Mouse (Mus musculus) ovary, adult 18-20 months (tissue): ENCODE results near the gene Nop2.

ENCODE experiments used
- DNase-seq: peaks from one replicate; pipeline ENCODE4 v3.0.0; 2022; ENCODE audit warnings: low spot score, mixed read lengths

Nop2 gene

GRCm38 (mm10) chr6:125131302-125132156, at the start of gene Nop2:
Nop2 (plus strand) TSS chr6:125131909.
- peak; percentile 80 for DNase-seq

GRCm38 (mm10) chr6:125082801-125083386, 48.8 kb upstream of the Nop2 start:
- DNase-seq, result no peak

- peak; percentile 46 for DNase-seq
These were observed 47.3 kb upstream of the Nop2 start for GRCm38 (mm10) chr6:125084424-125084823.

- DNase-seq, result no peak
These were observed 43.8 kb upstream of the Nop2 start for GRCm38 (mm10) chr6:125087937-125088336.

- DNase-seq, result peak; percentile 84
These were observed 43.0 kb upstream of the Nop2 start for GRCm38 (mm10) chr6:125088561-125089321.

- peak; percentile 85 for DNase-seq
These were observed 42.0 kb upstream of the Nop2 start for GRCm38 (mm10) chr6:125089521-125090321.

GRCm38 (mm10) chr6:125090341-125091085, 41.2 kb upstream of the Nop2 start:
- no peak for DNase-seq

- no peak for DNase-seq
These were observed 39.3 kb upstream of the Nop2 start for GRCm38 (mm10) chr6:125092372-125092771.

GRCm38 (mm10) chr6:125094843-125095242, 36.9 kb upstream of the Nop2 start:
- DNase-seq, result no peak

- peak; percentile 90 for DNase-seq
These were observed 36.1 kb upstream of the Nop2 start, which contains the start of gene Chd4 for GRCm38 (mm10) chr6:125095391-125096278. Chd4 (plus strand) TSS chr6:125095981.

- DNase-seq, result no peak
These were observed 35.5 kb upstream of the Nop2 start for GRCm38 (mm10) chr6:125096279-125096596.

GRCm38 (mm10) chr6:125096597-125097345, 34.9 kb upstream of the Nop2 start:
- peak; percentile 54 for DNase-seq

- no peak for DNase-seq
These were observed 34.4 kb upstream of the Nop2 start for GRCm38 (mm10) chr6:125097346-125097689.

GRCm38 (mm10) chr6:125097951-125098350, 33.8 kb upstream of the Nop2 start:
- DNase-seq, result no peak

GRCm38 (mm10) chr6:125098513-125098912, 33.2 kb upstream of the Nop2 start:
- no peak for DNase-seq

- peak; percentile 36 for DNase-seq
These were observed 32.2 kb upstream of the Nop2 start for GRCm38 (mm10) chr6:125099421-125099971.

GRCm38 (mm10) chr6:125101444-125101843, 30.3 kb upstream of the Nop2 start:
- DNase-seq, result no peak

GRCm38 (mm10) chr6:125104223-125104622, 27.5 kb upstream of the Nop2 start:
- DNase-seq, result no peak

GRCm38 (mm10) chr6:125107705-125108104, 24.0 kb upstream of the Nop2 start:
- DNase-seq, result no peak
